Mouse (Mus musculus) left cerebral cortex, postnatal 36 days (tissue): ENCODE data around the gene Rhox2g. TPM values are rescaled to one million over a fixed set of nuclear protein-coding genes. Genes with fewer than 3 reads are reported as not detected.
"Not testable (repeated sequence)": the region's sequence is repeated elsewhere in the genome, so short reads cannot be mapped to it uniquely, and the experiment has no call there.

ENCODE experiments used
- DNase-seq, 2 experiments: peaks; one replicate each; pipeline ENCODE4 v3.0.0; 2021 to 2022; ENCODE audit warnings: low spot score in 2 of 2, mixed read lengths in 1 of 2
- intact Hi-C: fragments of 180-260 bp; cut with DNase I; formaldehyde crosslinking; loops from one replicate; pipeline ENCODE4 v1.15.1; 2025
- total RNA-seq, 2 experiments: library from RNA; stranded (reverse); gene quantifications; 2 replicates each; pipeline ENCODE4 v1.2.3; 2021

The Rhox2g gene
- not detected for total RNA-seq

GRCm38 (mm10) chrX:37643370-37643769 lies at the start of gene Rhox2g:
Gene Rhox2g, minus strand, starts transcription at chrX:37643470.
- intact Hi-C loops, DNase-seq: not testable (repeated sequence)

- DNase-seq: no peak
- intact Hi-C loops: no loop called here
Observed at GRCm38 (mm10) chrX:37692261-37692660, 49.0 kb upstream of the Rhox2g start.

GRCm38 (mm10) chrX:37683031-37683715 lies 39.9 kb upstream of the Rhox2g start:
- intact Hi-C loops: no loop called here
- DNase-seq: no peak

- DNase-seq, intact Hi-C loops: not testable (repeated sequence)
Observed at GRCm38 (mm10) chrX:37673177-37673576, 29.9 kb upstream of the Rhox2g start, which contains the start of gene Rhox2h. Gene Rhox2h, minus strand, starts transcription at chrX:37673277.

- intact Hi-C loops, DNase-seq: not testable (repeated sequence)
Observed at GRCm38 (mm10) chrX:37668664-37669063, 25.4 kb upstream of the Rhox2g start, which contains the start of gene Rhox3h. Gene Rhox3h, minus strand, starts transcription at chrX:37668764.

GRCm38 (mm10) chrX:37651227-37651626 lies 8.0 kb upstream of the Rhox2g start, which contains the start of gene Rhox4g:
Gene Rhox4g, minus strand, starts transcription at chrX:37651327.
- intact Hi-C loops, DNase-seq: not testable (repeated sequence)

GRCm38 (mm10) chrX:37628512-37628911 lies 14.8 kb downstream of the Rhox2g start, which contains the start of gene Rhox3g:
Gene Rhox3g, minus strand, starts transcription at chrX:37628612.
- DNase-seq, intact Hi-C loops: not testable (repeated sequence)

GRCm38 (mm10) chrX:37607604-37608003 lies 35.7 kb downstream of the Rhox2g start, which contains the start of gene Rhox4f:
Gene Rhox4f, minus strand, starts transcription at chrX:37607704.
- intact Hi-C loops, DNase-seq: not testable (repeated sequence)

Other genes with a start within 250 kb of the Rhox2g start
- not detected for gene Rhox2b, start 231.4 kb downstream of the Rhox2g start, total RNA-seq
- gene Rhox4b, start 211.0 kb downstream of the Rhox2g start, total RNA-seq: not detected
- gene Rhox2c, start 189.8 kb downstream of the Rhox2g start, total RNA-seq: not detected
- not detected for gene Rhox3c, start 184.9 kb downstream of the Rhox2g start, total RNA-seq
- gene Rhox4c, start 163.1 kb downstream of the Rhox2g start, total RNA-seq: not detected
- gene Rhox2d, start 150.0 kb downstream of the Rhox2g start, total RNA-seq: not detected
- gene Rhox4d, start 129.1 kb downstream of the Rhox2g start, total RNA-seq: not detected
- gene Rhox2e, start 113.0 kb downstream of the Rhox2g start, total RNA-seq: not detected
- not detected for gene Rhox3e, start 101.5 kb downstream of the Rhox2g start, total RNA-seq
- gene Rhox4e, start 86.1 kb downstream of the Rhox2g start, total RNA-seq: not detected
- not detected for gene Rhox2f, start 72.1 kb downstream of the Rhox2g start, total RNA-seq
- not detected for gene Rhox3f, start 62.5 kb downstream of the Rhox2g start, total RNA-seq
- gene Rhox4f, start 35.8 kb downstream of the Rhox2g start, total RNA-seq: not detected
- gene Rhox3g, start 14.9 kb downstream of the Rhox2g start, total RNA-seq: not detected
- gene Rhox4g, start 7.9 kb upstream of the Rhox2g start, total RNA-seq: not detected
- not detected for gene Rhox3h, start 25.3 kb upstream of the Rhox2g start, total RNA-seq
- gene Rhox2h, start 29.8 kb upstream of the Rhox2g start, total RNA-seq: not detected
- gene Rhox5, start 161.4 kb upstream of the Rhox2g start, total RNA-seq: not detected
- gene Rhox6, start 183.4 kb upstream of the Rhox2g start, total RNA-seq: not detected
- gene Rhox7a, start 188.2 kb upstream of the Rhox2g start, total RNA-seq: not detected
- not detected for gene Rhox8, start 235.5 kb upstream of the Rhox2g start, total RNA-seq